Mouse (Mus musculus): ENCODE data around the gene Gm5965.

- TF ChIP-seq CTCF (IDR thresholded peaks at IDR 0.05; ENCODE audit: control insufficient read depth, insufficient read depth, insufficient read length), result no peak
- TF ChIP-seq MAX (IDR thresholded peaks at IDR 0.05), result no peak
Measured at GRCm38 (mm10) chr16:88826978-88827377, 49.3 kb downstream of the Gm5965 start.

Data from C2C12 (cell line).